Mouse (Mus musculus) stomach, postnatal 0 days (tissue): Measurements from ENCODE around the gene Spin1.

Experiments used
- CTCF ChIP-seq: IDR thresholded peaks from 2 replicates; pipeline ENCODE4 v1.5.1; 2016; ENCODE audit warnings: antibody characterized with exemption, low read depth, mild to moderate bottlenecking, moderate library complexity
- EP300 ChIP-seq: optimal IDR thresholded peaks from 2 replicates; pipeline ENCODE3; 2016; ENCODE audit warnings: antibody characterized with exemption

DNA sequence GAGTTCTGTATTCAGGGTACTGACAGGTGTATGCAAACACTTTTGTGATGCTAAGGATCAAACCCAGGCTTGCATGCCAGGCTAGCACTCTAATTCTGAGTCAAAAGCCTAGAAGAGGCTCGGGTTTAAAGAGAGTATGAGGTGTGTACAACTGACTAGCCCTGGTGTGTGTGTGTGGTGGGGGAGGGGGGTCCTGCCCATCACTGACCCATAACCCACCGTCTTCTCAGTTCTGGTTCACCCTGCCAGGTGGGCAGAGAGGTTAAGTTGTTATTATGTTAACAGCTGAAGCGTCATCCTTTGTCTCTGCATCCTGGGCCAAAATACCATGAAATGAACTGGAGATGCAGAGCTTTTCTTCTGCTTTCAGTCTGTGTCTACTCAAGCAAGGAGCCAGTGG, 36.3 kb upstream of the Spin1 start:
- TF ChIP-seq CTCF, result no peak
- no peak for TF ChIP-seq EP300
